Mouse (Mus musculus) adrenal gland, postnatal 14 days (tissue): ENCODE measurements around the gene Cand1. TPM values are rescaled to one million over a fixed set of nuclear protein-coding genes. Genes with fewer than 3 reads are reported as not detected.

ENCODE experiments used
- DNase-seq: peaks from one replicate; pipeline ENCODE4 v3.0.0; 2021; ENCODE audit warnings: mixed read lengths
- long read RNA-seq, 2 experiments: library from polyadenylated mRNA; stranded (forward); transcript quantifications; one replicate each; pipeline ENCODE4 v2.0.0; 2021
- total RNA-seq: library from RNA; stranded (reverse); gene quantifications from 2 replicates; pipeline ENCODE4 v1.2.3, GENCODE M21; 2021

The Cand1 gene
- 88.4 and 95.3 TPM in 2 replicates for total RNA-seq
- long read RNA-seq, experiment 1, full-length matches to known transcripts: 52 of 66 reads
- long read RNA-seq, experiment 1, partial matches to known transcripts: 6 of 66 reads
- long read RNA-seq, experiment 1, other reads (novel, unspliced or antisense): 8 of 66 reads
- long read RNA-seq, experiment 2, full-length matches to known transcripts: 45 of 53 reads
- long read RNA-seq, experiment 2, partial matches to known transcripts: 4 of 53 reads
- long read RNA-seq, experiment 2, other reads (novel, unspliced or antisense): 4 of 53 reads

GRCm38 (mm10) chr10:119239969-119240721 is at the start of gene Cand1:
Cand1 (minus strand) TSS chr10:119240055.
- DNase-seq: peak; percentile 100

DNA sequence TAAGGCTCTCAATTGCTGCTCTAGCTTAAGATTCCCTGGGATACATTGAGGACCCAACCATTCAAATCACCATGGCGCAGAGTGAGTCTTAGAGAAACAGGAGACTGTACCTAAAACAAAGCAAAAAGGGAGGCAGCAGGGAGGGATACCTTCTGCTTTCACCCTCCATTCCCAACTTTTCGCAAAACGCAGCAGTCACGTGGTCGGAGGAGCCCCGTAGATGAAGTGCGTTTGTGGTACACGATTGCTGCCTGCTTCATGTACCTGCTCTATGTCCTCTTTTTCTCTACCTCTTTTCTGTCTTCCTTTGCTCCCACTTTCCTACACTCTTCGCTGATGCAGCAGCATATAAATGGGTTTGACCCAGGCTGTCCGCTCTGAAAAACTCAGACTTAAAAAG is 39.0 kb upstream of the Cand1 start:
- DNase-seq: no peak

- DNase-seq: no peak
Observed at GRCm38 (mm10) chr10:119274333-119274732, 34.5 kb upstream of the Cand1 start.

DNA sequence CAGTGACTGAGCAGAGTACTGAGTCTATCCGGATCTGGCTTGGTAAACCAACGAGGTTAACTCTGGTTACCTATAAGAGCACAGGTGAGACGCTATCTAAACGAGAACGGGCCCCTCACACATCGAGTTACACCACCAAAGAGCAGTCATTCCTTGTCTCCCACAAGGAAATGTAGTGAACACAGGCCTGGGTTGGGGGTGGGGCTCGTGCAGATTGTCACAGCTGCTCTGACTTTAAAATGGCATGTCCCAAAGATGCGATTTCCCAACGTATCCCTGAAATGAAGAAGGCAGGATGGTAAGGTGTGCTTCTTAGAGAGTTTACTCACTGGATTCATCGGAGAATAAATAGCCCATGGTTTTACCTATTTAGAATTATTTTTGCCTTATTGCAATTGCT is 32.7 kb upstream of the Cand1 start:
- no peak for DNase-seq

DNA sequence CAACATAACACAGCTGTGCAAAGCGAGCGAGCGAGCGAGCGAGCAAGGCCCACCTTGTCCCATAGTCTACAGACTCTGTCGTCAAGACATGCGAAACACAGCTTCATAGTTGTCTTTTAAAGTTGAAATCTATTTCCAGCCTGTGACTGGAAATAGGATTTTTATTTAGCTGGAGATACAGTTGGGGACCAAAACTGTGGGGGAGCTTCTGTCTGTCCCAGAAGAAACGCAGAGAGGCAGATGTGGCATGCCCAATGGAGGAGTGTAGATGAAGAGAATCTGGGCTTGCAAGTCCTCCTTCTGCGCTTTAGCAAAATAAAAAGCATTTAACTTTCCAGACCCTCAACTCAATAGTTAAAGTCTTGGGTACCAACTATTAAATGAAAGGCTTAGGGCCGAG is 32.1 kb upstream of the Cand1 start:
- no peak for DNase-seq

- DNase-seq: no peak
Observed at GRCm38 (mm10) chr10:119271101-119271500, 31.2 kb upstream of the Cand1 start.

DNA sequence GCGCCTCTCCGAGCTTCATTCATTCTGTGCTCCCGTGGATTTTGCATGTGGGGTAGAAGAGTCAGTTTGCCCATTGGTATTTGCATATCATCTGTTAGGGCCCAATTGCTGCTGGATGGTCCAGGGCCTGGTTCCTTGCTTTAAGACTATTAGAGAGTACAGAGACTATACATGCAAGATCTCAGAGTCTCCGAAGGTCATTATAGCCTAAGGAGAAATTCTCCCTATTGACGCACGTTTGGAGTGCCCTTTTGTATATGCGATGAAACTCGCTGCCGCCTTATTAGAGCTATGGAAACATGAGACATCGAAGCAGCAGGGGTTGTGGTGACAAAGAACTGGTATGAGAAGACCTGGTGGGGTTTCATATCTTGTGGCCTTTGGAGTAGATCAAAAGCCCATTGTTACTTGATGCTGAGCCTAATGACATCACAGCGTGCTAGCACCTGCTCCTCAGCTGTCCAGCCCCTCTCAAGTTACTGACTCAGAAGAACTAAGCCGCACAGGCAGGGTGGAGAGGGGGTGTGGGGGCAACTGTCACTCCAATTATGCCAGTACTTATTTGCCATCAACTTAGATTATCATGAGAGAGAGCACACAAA is 30.6 kb upstream of the Cand1 start:
- DNase-seq: no peak

DNA sequence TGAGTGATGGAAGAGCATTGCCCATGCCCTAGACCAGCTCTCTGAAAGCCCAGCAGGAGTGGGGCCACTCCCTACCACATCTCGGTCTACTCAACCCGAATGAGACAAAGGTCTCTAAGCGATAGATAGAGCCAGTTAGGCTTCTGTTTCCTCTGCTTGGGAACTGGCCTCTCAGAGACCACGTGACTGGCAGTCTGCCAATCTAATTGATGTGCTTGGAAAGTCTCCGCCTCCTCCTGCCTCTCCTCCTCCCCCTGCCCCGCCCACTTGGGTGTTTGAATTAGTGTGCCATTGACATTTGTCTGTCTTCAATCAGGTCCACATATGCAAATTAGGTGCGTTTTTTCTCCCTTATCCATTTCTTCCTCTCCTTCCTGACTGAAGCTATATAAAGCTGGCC is 24.9 kb upstream of the Cand1 start:
- DNase-seq: peak; percentile 15

GRCm38 (mm10) chr10:119262821-119263220 is 23.0 kb upstream of the Cand1 start:
- no peak for DNase-seq

- no peak for DNase-seq
Observed at GRCm38 (mm10) chr10:119257876-119258275, 18.0 kb upstream of the Cand1 start.

DNA sequence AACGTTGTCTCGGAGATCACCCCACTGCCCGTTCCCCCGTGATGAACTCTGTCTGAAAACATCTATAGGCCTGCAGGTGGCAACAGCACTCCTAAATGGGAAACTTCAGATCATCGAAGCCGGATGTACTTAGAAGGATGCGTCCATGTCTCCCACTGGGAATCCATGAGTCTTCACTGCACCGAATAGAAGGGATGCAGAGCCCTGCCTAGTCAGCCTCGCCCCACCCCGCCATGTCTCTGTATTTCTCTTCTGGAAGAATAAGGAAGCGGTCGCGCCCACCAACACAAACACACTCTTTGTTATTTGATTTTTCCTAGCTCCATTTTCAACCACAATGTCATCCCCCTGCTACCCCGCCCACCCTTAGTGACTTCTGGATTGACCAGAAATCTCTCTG is 4.3 kb upstream of the Cand1 start:
- no peak for DNase-seq

GRCm38 (mm10) chr10:119240722-119241089 is 851 bp upstream of the Cand1 start:
- DNase-seq: no peak

GRCm38 (mm10) chr10:119239633-119239968 is 254 bp downstream of the Cand1 start:
- no peak for DNase-seq

GRCm38 (mm10) chr10:119238985-119239631 is 747 bp downstream of the Cand1 start:
- DNase-seq: peak; percentile 74

DNA sequence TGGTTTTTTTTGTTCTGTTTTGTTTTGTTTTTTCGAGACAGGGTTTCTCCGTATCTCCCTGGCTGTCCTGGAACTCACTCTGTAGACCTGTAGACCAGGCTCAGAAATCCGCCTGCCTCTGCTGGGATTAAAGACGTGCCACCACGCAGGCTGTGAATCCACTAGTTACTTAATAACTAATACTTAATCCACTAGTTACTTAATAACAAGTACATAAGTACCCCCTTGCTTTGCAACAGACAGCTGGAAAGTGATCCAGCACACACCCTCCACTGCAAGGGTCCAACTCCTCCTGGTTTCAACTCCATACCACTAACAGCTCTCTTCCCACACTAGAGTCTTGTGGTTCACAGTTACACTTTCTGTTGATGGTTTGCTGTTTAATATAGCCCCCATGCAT is 8.3 kb downstream of the Cand1 start:
- DNase-seq: no peak

DNA sequence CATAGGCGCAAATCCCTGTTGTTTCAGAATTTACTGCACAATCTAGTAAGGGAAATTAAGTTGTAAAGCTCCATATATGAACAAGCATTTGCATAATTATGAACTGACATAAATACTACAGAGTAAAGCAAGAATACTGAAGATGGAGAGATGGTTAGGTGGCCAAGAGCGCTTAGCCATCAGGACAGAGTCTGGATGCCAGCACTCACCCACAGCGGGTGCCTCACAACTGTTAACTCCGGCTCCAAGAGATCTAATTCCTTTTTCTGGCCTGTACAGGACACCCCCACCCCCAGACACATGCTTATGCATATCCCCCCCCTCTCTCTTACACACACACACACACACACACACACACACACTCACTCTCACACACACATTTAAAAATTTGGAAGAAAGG is 9.2 kb downstream of the Cand1 start:
- DNase-seq: no peak

DNA sequence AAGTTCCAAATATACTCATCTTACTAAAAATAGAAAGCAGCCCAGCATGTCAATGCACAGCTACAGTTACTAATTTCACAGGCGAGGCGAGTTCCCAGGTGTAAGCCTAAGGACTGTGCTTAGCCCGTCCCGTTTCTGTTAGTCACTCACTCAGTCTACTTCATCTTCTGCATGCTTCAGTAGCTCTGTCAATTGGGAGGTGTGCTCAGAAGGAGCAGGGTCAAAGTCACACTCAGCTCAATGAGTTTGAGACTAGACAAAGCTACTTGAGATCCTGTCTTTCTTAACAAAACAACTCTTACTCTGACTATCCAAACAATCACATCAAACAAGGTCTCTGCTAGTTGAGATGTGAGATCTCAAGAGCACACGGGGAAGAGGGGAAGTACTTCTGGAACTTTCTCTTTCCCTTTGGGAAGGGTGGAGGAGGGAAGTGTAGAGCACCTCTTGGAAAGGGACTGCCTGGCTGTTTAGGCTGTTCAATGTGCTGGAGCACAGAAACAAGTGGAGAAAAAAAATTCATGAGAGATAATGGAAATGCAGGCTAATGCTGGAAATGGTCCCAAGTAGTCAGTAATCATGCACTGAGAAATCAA is 9.7 kb downstream of the Cand1 start:
- no peak for DNase-seq

- DNase-seq: no peak
Observed at GRCm38 (mm10) chr10:119223686-119224085, 16.2 kb downstream of the Cand1 start.

GRCm38 (mm10) chr10:119221631-119222030 is 18.2 kb downstream of the Cand1 start:
- DNase-seq: no peak

GRCm38 (mm10) chr10:119219415-119219814 is 20.4 kb downstream of the Cand1 start:
- DNase-seq: no peak

GRCm38 (mm10) chr10:119218274-119219080 is 21.4 kb downstream of the Cand1 start:
- DNase-seq: no peak

DNA sequence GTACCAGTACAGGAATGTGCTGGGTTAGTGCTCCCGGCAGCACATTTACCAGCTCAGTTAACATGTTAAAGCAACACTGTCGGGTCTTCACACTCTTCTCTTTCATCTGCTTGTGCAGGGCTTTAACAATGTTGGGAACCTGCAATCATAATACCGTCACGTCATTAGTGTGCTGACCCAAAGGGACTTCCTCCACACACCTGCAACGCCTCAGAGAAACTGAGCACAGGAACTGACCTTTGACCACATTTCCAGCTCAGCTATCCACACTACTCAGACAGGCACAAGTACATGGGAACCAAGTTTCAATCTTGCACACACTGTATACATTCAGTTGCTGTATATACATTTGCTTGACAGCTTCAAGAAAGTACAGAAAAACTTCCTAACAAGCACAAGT is 27.4 kb downstream of the Cand1 start:
- DNase-seq: no peak
